Mouse (Mus musculus) frontal cortex, postnatal 10 days (tissue): ENCODE measurements around the gene Hist1h3f.
A peak's percentile ranks its signal among the peaks of the same experiment; 100 is the strongest.
"Not testable (repeated sequence)": the region's sequence is repeated elsewhere in the genome, so short reads cannot be mapped to it uniquely, and the experiment has no call there.

Experiments
- DNase-seq, 2 experiments: peaks; one replicate each; pipeline ENCODE4 v3.0.0; 2022; ENCODE audit warnings: low spot score in 2 of 2, mixed read lengths in 1 of 2

Hist1h3f gene

DNA sequence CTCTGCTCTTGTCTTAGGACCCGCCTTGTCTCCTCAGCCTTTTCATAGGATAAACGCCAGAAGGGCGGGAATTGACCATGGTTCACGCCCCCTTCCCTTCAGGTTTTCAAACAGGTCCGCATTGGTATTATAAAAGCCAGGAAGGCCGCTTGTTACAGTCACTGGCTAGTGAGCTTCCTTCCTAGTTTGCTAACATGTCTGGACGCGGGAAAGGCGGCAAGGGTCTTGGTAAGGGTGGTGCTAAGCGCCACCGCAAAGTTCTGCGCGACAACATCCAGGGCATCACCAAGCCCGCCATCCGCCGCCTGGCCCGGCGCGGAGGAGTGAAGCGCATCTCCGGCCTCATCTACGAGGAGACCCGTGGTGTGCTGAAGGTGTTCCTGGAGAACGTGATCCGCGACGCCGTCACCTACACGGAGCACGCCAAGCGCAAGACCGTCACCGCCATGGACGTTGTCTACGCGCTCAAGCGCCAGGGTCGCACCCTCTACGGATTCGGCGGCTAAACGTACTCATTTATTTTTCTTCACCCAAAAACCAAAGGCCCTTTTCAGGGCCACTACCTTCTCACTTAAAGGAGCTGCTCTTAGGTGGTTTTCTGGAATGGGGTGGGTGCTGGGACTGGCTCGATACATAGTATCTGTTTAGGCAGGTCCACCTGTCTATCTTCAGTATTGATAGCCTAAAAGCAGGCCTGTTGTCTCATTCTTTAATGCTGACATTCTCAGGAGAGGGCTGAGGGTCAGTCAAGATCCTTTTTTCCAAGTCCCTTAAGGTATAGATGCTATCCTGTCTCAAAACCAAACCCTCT lies 37.8 kb downstream of the Hist1h3f start, which contains the start of gene Hist1h4d:
TSS of gene Hist1h4d (plus strand) at position 191 of the 811 bp plus-strand sequence.
- DNase-seq: peak; percentile 95 to 97

DNA sequence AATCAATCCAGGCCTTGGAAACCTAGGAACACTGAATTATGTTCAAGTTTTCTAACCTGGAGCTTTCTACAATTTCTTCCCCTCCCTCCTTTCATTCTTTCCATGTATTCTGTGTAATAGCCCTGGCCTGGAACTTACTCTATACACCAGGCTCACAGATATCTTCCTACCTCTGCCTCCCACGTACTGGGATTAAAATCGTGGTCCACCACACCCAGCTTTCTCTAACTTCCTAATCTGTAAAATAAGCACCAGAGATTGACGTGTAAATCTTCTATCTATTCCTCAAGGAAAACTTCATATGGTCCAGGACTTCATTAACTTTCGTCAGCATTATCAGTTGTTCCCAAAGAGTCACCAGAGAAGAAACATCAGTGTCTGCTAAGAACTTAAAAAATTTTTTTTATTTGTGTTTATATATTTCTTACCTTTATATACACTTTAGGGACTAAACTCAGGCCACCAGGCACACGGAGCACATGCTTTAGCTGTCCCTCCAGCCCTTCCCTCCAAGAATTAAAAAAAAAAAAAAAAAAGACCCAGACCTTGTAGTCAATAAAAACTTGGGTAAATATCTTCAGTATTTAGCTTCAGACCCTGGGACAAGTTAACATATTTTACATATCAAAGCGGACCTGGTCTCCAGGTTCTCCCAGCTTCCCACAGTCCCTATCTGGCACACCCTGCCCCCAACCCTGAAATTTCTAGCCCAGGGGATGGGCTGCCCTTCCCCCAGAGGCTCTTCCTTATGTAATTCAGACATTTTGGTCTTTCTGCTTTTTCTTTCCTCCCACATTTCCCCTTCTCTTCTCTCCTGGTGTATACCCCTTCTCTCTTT lies 38.6 kb downstream of the Hist1h3f start:
- no peak for DNase-seq

DNA sequence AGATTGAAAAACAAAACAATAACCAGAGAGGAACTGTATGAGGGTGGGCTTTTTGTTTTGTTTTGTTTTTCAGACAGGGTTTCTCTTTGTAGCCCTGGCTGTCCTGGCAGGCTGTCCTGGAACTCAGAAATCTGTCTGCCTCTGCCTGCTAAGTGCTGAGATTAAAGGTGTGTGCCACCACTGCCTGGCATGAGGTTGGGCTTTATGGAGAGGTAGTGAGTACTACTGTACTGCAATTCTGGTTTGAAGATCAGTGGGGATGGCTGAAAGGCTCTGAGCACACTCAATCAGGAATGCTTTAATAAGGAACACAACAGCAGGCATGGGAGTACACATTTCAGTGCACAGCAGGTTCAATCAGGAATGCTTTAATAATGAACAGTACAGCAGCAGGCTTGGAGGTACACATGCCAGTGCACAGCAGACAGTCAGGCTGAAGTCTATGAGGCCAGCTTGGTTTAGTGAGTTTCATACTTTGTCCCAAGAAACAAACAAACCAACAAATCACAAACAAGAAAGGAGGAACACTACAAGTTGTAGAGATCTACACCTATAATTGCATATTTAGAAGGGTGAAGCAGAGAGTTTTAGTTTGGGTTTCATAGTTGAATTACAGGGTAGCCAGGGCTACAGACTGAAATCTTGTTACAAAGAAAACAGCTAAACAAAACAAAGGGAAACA lies 39.7 kb downstream of the Hist1h3f start:
- no peak for DNase-seq

DNA sequence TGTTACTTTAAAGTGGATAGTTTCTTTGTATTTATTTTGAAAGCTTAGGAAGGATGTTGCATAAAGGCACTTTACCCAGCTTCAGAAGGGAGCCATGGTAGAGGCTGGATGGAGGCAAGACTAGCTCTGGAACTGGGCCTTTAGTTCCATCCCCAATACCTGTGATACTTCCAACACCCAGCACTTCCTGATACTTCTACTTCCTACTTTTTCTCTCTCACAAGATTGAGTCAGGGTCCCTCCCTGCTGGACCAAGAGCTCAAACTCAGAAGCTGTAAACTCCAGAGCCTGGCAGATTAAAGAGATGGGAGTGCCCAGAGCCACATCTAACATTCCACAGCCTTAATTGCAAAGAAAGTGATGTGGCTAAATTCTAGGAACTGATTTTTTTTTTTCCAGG lies 40.5 kb downstream of the Hist1h3f start:
- DNase-seq: no peak

DNA sequence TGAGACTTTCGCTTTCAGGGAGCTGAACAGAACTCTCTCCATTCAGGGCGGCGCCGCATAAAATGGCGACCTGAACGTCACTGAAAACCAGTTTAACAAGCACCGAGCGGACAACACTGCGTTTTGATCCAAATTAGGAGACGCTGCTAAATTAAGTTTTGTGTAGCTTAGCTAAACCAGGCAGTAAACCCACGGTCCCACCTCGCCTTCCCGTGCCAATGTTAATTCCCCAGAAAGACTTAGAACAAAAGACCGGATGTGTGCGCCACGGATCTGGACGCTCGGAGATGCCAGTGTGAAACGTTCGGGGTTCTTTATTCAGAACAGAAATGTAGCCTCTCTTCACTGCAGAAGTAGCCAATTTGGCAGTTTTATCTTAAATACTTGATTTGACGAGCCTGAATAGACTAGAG lies 41.2 kb downstream of the Hist1h3f start:
- peak in 1 of 2 experiments; percentile 61 for DNase-seq

DNA sequence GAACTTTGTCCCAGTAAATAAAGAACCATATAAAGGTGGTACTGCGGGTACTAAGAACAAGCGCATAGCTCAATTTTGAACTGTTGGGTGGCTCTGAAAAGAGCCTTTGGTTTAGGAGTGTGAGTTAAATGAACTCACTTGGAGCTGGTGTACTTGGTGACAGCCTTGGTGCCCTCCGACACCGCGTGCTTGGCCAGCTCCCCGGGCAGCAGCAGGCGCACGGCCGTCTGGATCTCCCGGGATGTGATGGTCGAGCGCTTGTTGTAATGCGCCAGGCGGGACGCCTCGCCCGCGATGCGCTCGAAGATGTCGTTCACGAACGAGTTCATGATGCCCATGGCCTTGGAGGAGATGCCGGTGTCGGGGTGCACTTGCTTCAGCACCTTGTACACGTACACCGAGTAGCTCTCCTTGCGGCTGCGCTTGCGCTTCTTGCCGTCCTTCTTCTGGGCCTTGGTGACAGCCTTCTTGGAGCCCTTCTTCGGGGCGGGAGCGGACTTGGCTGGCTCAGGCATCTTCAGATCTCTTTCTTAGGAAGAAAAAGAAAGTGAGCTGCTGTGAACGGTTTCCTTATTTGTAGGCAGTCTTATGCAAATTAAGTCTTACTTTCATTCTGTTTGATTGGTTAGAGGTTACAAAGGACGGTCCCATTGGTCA lies 41.7 kb downstream of the Hist1h3f start:
- peak; percentile 60 to 65 for DNase-seq

DNA sequence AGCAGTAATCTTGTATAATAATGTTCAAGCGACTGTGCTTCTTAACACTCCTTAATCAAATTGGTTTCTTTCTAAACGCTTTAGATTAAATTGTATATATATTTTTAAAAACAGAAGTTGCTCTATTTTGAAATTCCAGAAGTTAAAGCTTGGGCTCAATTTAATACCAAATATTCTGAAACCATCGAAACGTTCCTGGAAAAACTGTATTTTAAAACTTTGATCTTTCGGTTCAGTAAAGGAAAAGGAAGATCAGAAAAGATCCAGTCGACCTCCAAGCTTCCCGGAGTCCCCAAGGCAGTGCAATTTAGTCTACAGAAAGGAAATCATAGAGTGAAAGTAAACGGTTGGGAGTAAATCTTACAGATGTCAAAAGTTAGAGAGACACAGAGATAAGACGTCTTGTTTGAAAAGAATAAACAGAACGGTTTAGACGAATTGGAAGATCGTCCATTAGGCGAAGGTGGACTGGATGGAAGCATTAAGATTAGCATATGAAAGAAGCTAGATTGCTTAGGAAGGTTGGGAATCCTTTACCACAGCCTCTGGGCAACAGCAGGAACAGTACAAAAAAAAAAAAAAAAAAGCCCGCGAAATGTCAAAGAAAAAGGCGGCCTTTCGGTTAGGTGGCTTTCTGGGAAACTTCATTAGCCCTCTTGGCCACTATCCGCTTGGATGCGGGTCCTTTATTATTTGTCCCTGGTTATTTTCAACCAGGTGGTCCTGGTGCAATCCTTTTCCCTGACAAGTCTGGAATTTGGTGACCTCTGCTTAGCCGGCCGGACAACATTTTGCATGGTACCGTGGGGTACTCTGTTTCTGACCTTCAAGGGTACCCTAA lies 42.5 kb downstream of the Hist1h3f start:
- DNase-seq: no peak

DNA sequence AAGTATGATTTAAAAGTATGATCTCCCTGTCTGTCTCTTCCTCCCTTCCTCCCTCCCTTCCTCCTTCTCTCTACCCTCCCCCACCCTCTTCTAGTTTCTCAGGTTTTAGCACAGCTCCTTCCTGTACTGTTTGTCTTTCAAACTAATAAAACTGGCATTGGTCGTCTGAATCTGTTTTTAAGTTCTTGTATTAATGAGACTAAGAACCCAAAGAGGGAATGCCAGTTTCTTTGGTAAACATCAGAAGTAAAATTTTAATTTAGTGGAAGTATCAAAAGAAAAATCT lies 43.0 kb downstream of the Hist1h3f start:
- no peak for DNase-seq

DNA sequence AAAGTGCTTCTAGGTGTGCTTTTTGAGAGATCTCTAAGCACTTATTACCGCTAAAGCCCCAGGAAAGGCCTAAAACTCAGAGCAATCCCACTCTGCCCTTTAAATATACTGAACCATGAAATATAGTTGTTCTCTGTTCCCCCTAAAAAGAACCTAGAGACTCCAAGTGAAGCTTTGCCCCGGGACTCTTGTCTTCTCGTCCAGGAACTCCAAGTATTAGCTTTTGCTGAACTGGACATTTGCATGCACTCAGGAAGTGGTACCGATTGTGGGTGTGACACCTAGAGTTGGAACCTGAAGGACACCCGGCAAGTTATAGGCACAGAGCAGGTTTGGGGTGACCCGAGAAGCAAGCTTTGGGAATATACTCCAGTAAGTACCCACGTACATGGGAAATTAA lies 47.4 kb downstream of the Hist1h3f start:
- DNase-seq: no peak

DNA sequence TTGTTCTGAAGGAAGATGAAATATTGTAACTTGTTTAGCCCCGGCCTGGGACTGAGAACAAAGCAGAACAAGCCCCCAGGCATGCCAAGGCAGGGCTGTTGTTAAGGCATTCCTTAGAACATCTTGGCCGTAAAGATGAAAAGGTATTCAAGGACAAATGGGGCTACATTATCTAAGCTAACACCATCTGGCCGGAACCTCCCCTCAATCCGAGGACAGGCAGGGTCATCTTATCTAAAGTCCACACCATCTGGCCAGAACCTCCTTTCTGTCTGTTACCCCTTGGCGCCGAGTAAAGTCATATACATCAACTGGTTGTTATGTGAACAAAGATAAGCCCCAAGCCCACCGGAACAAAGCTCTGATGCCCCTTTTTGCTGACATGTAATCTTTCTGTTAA lies 48.0 kb downstream of the Hist1h3f start:
- DNase-seq: not testable (repeated sequence)

DNA sequence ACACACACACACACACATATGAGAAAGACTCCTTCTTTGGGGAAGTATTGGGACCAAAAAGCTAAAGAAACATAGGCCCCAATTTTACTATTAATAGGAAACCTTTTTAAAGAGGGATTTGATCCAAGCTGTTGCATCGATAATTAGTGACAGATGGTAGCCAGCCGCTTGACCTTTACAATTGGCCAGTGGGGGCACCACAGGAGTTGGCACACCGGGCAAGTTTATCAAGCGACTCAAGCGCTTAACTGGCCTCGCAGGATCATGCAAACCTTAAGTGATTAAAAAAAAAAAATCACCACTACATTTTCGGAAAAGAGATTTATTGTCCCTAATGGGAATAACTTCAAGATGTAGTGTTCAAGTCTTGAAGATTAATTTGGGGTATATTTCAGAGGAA lies 48.8 kb downstream of the Hist1h3f start:
- no peak for DNase-seq

DNA sequence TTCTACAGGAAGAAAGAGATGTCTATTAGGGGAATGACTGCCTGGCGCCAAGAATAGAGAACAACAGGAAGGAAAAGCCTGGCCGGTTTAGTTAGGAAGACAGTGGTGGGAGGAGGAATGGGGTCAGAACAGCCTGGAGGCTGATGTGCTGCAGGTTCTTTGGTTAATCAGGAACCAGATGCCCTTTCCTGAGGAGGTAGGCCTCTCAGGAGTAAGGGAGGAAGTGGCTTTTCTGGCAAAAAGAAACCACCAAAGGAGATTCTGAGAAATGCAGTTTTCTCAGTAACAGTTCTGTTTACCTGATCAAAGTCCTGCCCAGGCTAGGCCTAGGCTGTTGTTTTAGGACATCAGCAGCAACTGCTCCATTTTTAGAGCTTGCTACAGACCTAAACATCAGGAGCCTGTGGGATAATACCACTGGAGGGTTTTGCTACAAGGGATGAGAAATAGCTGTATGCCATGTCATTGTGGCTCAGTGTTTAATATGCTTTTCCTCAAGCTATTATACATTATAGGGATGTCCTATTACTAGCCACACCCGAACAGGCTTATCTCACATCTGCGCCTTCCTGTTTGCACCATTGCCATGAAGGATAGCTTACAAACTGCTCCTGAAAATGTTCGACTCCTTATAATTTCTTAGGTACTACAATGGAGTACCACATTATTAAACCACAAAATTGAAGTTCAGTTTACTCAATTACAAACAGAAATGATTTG lies 49.4 kb downstream of the Hist1h3f start:
- no peak for DNase-seq
